Mouse (Mus musculus): Measurements from ENCODE around the gene Psph.

Psph gene

DNA sequence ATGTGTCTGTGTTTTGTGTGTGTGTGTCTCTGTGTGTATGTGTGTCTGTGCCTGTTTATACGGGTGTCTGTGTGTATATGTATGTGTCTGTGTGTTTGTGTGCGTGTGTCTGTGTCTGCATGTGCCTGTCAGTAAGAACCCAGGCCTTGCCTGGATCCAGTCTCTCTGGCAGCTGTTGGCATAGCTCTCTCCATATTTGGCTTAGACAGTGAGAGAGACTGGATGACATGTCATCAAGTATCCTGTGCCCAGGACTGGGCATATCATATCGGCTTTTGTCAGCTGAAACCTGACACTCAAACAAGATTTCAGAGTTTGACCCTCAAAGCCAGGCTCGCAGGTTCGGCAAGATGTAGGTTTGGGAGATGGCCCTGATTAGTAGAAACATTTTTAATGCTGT lies 56.2 kb downstream of the Psph start:
- no peak for DNase-seq (ENCODE audit: low read depth, low spot score)

DNA sequence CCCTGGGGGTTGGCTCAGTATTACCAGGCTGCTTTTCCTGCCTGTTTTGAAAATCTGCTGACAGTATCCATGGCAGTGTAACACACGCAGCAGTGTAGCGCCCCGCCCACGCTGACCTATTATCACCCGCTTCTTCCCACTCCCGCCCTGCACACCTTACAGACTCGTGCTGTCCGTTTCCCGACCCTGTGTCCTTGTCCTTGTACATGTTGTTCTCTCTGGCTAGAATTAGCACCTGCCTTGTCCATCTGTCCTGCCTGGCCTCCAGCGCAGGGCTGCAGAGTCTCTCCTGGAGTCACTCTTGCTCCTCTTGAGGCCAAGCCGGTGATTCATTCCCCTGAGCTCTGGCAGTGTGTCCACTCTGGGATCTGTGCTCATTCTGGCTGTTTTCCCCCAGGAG lies 56.9 kb downstream of the Psph start:
- no peak for DNase-seq (ENCODE audit: low read depth, low spot score)

DNA sequence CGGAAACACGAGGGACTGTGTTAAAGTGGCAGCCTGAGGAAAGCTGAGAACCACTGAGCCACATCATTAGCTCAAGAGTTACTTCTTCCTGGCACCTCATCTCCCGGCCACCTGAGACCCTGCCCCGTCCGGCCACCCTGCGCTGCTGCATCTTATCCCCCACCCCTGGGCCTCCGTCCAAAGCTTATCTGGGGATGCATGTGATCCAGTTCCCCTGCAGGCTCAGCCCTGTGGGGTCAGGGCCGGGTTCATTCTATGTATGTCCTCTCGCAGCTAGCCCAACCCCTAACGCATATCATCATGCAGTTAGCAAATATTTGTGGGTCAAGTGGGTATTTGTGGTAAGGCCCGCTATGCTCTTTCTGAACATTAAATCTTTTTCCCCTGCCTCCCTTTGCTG lies 58.0 kb downstream of the Psph start:
- no peak for DNase-seq (ENCODE audit: low read depth, low spot score)

DNA sequence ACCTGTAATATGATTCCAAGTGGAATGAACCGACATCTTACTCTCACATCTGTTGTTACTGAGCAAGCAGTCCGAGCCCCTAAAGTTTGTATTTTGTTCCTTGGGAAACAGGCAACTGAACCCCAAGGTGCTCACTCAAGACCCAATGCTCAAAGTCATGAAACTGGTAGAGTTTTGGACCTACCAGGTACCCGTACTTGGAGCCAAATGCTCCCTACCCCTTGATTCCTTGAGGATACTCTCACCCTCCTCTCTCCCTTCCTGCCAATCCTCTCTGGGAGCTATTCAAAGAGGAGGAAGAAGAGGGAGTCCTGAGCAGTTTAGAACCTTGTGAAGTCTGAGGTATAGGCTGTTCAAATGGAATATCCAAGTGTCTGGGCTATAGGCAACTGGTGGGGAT lies 60.5 kb downstream of the Psph start:
- DNase-seq (ENCODE audit: low read depth, low spot score): no peak

DNA sequence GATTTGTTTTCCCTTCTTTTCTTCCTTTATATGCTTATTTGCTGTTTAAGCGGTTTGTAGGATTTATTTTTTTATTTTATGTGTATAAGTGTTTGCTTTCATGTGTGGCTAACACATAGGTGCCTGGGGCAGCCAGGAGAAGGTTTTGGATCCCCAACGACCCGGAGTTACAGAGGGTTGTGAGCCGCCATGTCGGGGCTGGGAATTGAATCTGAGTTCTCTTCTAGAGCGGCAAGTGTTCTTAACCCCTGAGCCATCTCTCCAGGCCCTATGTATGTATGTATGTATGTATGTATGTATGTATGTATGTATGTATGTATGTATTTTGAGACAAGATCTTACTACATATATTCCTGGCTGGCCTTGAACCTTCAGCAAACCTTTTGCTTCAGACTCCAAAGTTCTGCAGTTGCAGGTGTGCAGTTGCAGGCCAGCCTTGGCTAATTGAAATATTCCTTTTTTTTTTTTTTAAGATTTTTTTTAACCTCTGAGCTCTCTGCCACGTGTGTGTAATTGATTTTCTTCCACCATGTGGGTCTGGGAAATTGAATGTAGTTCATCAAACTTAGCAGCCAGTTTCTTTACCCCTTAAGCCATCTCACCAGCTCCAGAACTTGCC lies 61.4 kb downstream of the Psph start:
- DNase-seq (ENCODE audit: low read depth, low spot score): no peak

DNA sequence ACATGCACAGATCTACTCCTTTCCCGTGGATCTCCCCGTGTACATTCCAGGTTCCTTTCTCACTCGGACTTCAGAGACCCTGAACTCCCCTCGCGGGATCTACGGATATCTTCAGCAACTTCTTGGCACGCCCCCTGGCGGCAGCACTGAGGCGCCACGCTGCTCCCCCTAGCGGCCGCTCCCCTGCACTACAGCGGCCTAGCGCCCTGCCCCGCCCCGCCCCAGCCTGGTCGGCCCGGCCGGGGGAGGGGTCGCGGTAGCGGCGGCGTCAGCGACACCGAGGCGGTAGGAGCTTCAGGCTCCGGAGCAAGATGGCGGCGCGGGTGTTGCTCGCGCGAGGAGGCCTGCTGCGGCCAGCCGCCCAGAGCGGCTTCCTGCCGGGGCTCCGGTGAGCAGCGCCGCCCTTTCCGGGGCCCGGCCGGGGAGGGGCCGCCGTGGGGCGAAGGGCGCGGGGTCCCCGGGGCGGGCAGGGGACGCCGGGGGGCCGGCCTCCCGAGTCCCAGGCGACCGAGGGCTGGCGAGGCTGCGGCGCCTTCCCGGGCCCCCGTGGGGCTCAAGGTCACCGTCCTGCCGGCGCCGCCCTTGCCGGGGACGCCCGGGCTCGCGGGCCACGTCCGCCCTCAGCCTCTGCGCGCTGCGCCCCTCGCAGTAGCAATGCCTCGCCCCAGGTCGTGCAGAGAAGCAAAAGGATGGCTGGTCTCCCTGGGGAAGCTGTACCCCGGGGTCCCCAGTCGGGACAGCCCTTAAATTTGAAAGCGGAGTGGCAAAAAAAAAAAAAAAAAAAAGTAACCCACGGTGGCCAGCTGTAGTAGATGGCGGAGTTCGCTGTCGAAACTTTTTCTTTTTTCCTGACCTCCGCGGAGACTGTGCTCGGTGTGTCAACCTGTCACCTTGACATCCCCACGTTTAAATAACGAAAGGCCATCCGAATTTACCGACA lies 62.1 kb downstream of the Psph start, which contains the start of gene Nipsnap2:
Nipsnap2 (plus strand) TSS at position 230 of the 940 bp plus-strand sequence.
- peak; percentile 85 for DNase-seq (ENCODE audit: low read depth, low spot score)

GRCm38 (mm10) chr5:129724268-129724667 lies 63.0 kb downstream of the Psph start:
- no peak for DNase-seq (ENCODE audit: low read depth, low spot score)

DNA sequence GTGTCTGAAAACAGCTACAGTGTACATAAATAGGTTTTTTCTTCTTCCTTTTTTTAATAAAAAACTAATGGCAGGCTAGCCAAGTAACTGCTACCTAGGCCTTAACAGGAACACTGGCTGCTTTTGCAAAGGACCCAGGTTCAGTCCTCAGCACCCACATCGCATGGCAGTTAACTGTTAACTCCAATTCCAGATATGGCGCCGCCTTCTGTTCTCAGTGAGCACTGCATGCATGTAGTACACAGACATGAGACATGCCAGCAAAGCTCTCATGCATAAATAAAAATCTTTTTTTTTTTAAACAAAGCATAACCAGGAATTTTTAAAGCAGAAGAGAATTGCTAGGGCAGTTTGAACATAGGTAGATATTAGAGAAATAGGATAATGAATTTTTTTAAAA lies 67.1 kb downstream of the Psph start:
- no peak for DNase-seq (ENCODE audit: low read depth, low spot score)

- DNase-seq (ENCODE audit: low read depth, low spot score): no peak
These were observed 70.2 kb downstream of the Psph start for GRCm38 (mm10) chr5:129717016-129717415.

Data from embryo, embryonic 11.5 days (tissue).